Mouse (Mus musculus) intestine, embryonic 14.5 days (tissue): ENCODE results near the gene Atp5h. TPM values are rescaled to one million over a fixed set of nuclear protein-coding genes. Genes with fewer than 3 reads are reported as not detected.

ENCODE experiments used
- microRNA-seq: library from miRNA; unstranded; fragments of <30 nt; microRNA quantifications from one replicate; pipeline ENCODE4, GENCODE M21; 2016
- polyA plus RNA-seq: library from polyadenylated mRNA; unstranded; fragments of >200 nt; fragmentation: Nextera tagmentation; extraction: Ambion mirVana; gene quantifications from 2 replicates; pipeline ENCODE4 v1.2.1, GENCODE M21; 2014

The Atp5h gene
- polyA plus RNA-seq, 1 experiment from 2014 or later = 962 TPM

Small RNA genes lying within 50 kb of the gene (microRNA-seq; reads per million reads assigned to microRNA genes)
- gene Mir3968 = not detected

Other genes with a start within 250 kb of the Atp5h start
- gene Tmem104, start 232.5 kb downstream of the Atp5h start, polyA plus RNA-seq = 7.0 and 8.3 TPM in 2 replicates
- gene Nat9, start 232.1 kb downstream of the Atp5h start, polyA plus RNA-seq = 16.4 and 16.7 TPM in 2 replicates
- not detected in 2 replicates for gene Grin2c, start 152.7 kb downstream of the Atp5h start, polyA plus RNA-seq
- 11.3 and 14.2 TPM in 2 replicates for gene Fdxr, start 142.9 kb downstream of the Atp5h start, polyA plus RNA-seq
- gene Fads6, start 122.3 kb downstream of the Atp5h start, polyA plus RNA-seq = 1.4 and 1.6 TPM in 2 replicates
- gene Otop2, start 112.8 kb downstream of the Atp5h start, polyA plus RNA-seq = not detected in 2 replicates
- gene Ush1g, start 97.9 kb downstream of the Atp5h start, polyA plus RNA-seq = 0.14 TPM in 1 of 2 replicates, not detected in the other
- 0.36 and 0.65 TPM in 2 replicates for gene Otop3, start 85.2 kb downstream of the Atp5h start, polyA plus RNA-seq
- 11.5 and 14.4 TPM in 2 replicates for gene Hid1, start 52.2 kb downstream of the Atp5h start, polyA plus RNA-seq
- gene Cdr2l, start 38.0 kb downstream of the Atp5h start, polyA plus RNA-seq = 10.6 and 11.6 TPM in 2 replicates
- 218 and 224 TPM in 2 replicates for gene Mrpl58, start 16.2 kb downstream of the Atp5h start, polyA plus RNA-seq
- 11.0 and 18.8 TPM in 2 replicates for gene Kctd2, start 166 bp upstream of the Atp5h start, polyA plus RNA-seq
- 0.12 TPM in 2 replicates for gene Trim80, start 20.6 kb upstream of the Atp5h start, polyA plus RNA-seq
- gene Slc16a5, start 42.5 kb upstream of the Atp5h start, polyA plus RNA-seq = 1.9 and 2.5 TPM in 2 replicates
- 6.5 and 6.9 TPM in 2 replicates for gene Armc7, start 55.7 kb upstream of the Atp5h start, polyA plus RNA-seq
- 115 and 133 TPM in 2 replicates for gene Nt5c, start 71.9 kb upstream of the Atp5h start, polyA plus RNA-seq
- 573 and 633 TPM in 2 replicates for gene Jpt1, start 94.4 kb upstream of the Atp5h start, polyA plus RNA-seq
- 891 and 947 TPM in 2 replicates for gene Sumo2, start 116.3 kb upstream of the Atp5h start, polyA plus RNA-seq
- 192 TPM in 2 replicates for gene Nup85, start 144.5 kb upstream of the Atp5h start, polyA plus RNA-seq
- 94.0 and 105 TPM in 2 replicates for gene Mrps7, start 184.0 kb upstream of the Atp5h start, polyA plus RNA-seq
- gene Gga3, start 184.1 kb upstream of the Atp5h start, polyA plus RNA-seq = 19.2 and 20.8 TPM in 2 replicates
- 26.2 and 28.3 TPM in 2 replicates for gene Mif4gd, start 193.0 kb upstream of the Atp5h start, polyA plus RNA-seq
- gene Slc25a19, start 208.3 kb upstream of the Atp5h start, polyA plus RNA-seq = 23.3 and 26.4 TPM in 2 replicates